Mouse (Mus musculus) stomach, postnatal 0 days (tissue): ENCODE measurements at regions not wholly inside any gene's neighbourhood (a gene's known extent, or its start where the extent isn't known, plus 50 kb on each side); places are given as distances from the start of the nearest gene placed in this dataset.

Experiments
- ATAC-seq: fragments of 200-750 bp; cut with Nextera tagmentation; 2 replicates; pipeline ENCODE4 v1.8.0; 2017; ENCODE audit not compliant: low FRiP score, low TSS enrichment
- DNase-seq: peaks from one replicate; pipeline ENCODE4 v3.0.0-alpha.2; 2016; ENCODE audit warnings: low spot score
- H3K27ac ChIP-seq: fragments of 300-500 bp; sonication (generic); replicated peaks from 2 replicates; pipeline ENCODE4 v1.5.1; 2014; ENCODE audit warnings: mild to moderate bottlenecking, control low read depth
- H3K27me3 ChIP-seq: fragments of 300-500 bp; sonication (generic); 2 replicates; pipeline ENCODE4 v1.6.1; 2014; ENCODE audit warnings: low read length; ENCODE audit not compliant: control insufficient read depth, insufficient read depth
- H3K36me3 ChIP-seq: fragments of 300-500 bp; sonication (generic); 2 replicates; pipeline ENCODE4 v1.6.1; 2014; ENCODE audit warnings: low read length, mixed read lengths; ENCODE audit not compliant: control insufficient read depth, insufficient read depth
- H3K4me1 ChIP-seq: fragments of 300-500 bp; sonication (generic); replicated peaks from 2 replicates; pipeline ENCODE4 v1.6.1; 2014; ENCODE audit warnings: antibody characterized with exemption; ENCODE audit not compliant: control insufficient read depth, insufficient read depth
- H3K4me2 ChIP-seq: fragments of 300-500 bp; sonication (generic); replicated peaks from 2 replicates; pipeline ENCODE4 v1.6.1; 2014; ENCODE audit warnings: low read depth, mild to moderate bottlenecking, control low read depth, moderate library complexity
- H3K4me3 ChIP-seq: fragments of 300-500 bp; sonication (generic); 2 replicates; pipeline ENCODE4 v1.5.1; 2014; ENCODE audit warnings: low read depth, low read length, control low read depth
- H3K9ac ChIP-seq: fragments of 300-500 bp; sonication (generic); 2 replicates; pipeline ENCODE4 v1.6.1; 2014; ENCODE audit warnings: mild to moderate bottlenecking, low read length, control low read depth, mixed read lengths
- H3K9me3 ChIP-seq: fragments of 300-500 bp; sonication (generic); 2 replicates; pipeline ENCODE4 v1.6.1; 2016; ENCODE audit warnings: low read length; ENCODE audit not compliant: control insufficient read depth
- CTCF ChIP-seq: IDR thresholded peaks from 2 replicates; pipeline ENCODE4 v1.5.1; 2016; ENCODE audit warnings: antibody characterized with exemption, low read depth, mild to moderate bottlenecking, moderate library complexity
- EP300 ChIP-seq: optimal IDR thresholded peaks from 2 replicates; pipeline ENCODE3; 2016; ENCODE audit warnings: antibody characterized with exemption
- WGBS: fragments of 180-500 bp; shearing (Covaris S2); extraction: QIAGEN DNeasy Blood & Tissue Kit; methylation state at CpG from one replicate; pipeline ENCODE4 v1.1.7; 2014; 5-methylcytosine and 5-hydroxymethylcytosine counted together

DNA sequence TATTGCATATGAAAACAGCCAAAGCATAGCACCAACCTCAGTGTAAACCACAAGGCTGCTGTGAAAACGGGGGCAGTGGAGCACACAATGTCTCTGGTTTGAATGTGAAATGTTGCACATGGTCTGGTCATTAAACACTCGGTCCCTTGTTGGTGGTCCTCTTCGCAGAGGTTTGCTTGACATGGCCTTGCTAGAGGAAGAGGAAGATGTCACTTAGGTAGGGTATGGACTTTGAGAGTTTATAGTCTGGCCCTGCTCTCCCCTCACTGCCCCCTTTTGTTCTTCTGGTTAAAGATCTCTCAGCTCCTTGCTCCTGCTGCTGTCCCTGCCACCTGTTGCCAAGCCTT lies 125.9 kb upstream of the Ift57 start:
- H3K9me3 ChIP-seq: no peaks in the 10 kb centered on the region
- no peak overlapping the region for H3K27ac ChIP-seq
- ATAC-seq (no peak), DNase-seq (no peak)
- no peaks in the 10 kb centered on the region for H3K36me3 ChIP-seq
- WGBS: 61% methylated on average over 3 of the region's 3 CpGs
- TF ChIP-seq EP300: no peak
- TF ChIP-seq CTCF: no peak
- H3K4me2 ChIP-seq: no peak overlapping the region
- no peak overlapping the region for H3K9ac ChIP-seq
- H3K4me1 ChIP-seq: no peaks in the 10 kb centered on the region
- no peak overlapping the region for H3K4me3 ChIP-seq
- no peaks in the 10 kb centered on the region for H3K27me3 ChIP-seq

DNA sequence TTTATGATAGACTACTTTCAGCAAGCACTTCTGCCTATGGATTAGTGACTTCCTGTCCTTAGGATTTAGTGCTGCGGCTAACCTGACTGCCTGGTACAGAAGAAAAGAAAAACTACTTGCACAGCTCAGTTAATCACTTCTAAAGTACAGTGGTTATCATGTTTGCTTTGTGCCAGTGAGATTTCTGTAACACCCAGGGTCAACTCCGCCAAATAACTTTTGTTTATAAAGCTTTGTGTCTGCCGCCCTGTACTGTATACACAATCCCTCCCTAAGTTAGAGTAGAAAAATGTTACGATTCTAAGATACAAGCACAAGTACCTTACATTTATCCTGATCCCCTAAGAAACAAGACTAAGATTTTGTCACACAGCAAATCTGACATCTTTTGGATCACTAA lies 120.1 kb upstream of the Ift57 start:
- Histone ChIP-seq H3K27me3 (no peaks in the 10 kb centered on the region), H3K4me2 (no peak overlapping the region), H3K9me3 (no peaks in the 10 kb centered on the region), H3K4me3 (no peak overlapping the region), H3K4me1 (no peaks in the 10 kb centered on the region), H3K9ac (no peak overlapping the region), H3K27ac (no peak overlapping the region), H3K36me3 (no peaks in the 10 kb centered on the region)
- TF ChIP-seq EP300: no peak
- no peak for TF ChIP-seq CTCF
- 22% methylated on average over 4 of the region's 4 CpGs for WGBS
- ATAC-seq (no peak), DNase-seq (no peak)

DNA sequence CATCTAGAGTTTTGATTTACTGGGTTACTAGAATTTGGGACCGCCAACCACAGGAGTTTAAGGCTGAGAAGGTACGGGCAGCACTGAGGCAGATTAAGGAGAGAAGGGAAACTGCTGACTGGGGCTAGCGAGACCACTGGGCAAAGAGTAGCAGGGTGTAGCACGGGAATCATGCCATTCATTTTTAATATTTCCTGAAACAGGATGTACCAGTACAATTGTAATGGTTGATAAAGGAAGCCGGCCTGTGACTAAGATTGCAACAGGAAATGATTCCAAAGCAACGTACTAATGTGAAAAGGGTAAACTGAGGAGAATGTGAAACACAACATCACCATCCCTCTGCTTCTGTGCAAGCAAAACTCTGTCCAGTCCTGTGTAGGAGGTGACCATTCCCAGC lies 118.3 kb upstream of the Ift57 start:
- DNase-seq: no peak

DNA sequence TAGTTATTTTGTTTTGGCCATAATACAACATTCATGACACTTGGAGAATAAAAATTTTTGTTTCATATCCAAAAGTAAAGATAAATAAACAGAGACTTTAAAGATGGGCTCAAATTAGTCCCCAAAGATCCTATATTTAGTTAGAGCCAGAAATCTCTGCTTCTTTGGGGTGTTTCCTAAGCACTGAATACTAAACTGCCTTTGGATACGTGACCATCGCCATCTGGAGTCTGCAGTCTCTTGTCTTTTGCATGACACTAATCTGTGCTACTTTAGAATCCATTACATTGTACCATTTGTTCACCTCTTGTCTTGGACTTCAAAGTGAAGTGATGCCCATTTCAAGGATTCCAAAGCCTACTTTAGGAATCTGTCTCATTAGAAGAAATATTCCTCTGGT lies 92.5 kb upstream of the Ift57 start:
- H3K9me3 ChIP-seq: no peaks in the 10 kb centered on the region
- no peak overlapping the region for H3K4me3 ChIP-seq
- H3K27ac ChIP-seq: no peak overlapping the region
- DNase-seq: no peak
- no peaks in the 10 kb centered on the region for H3K27me3 ChIP-seq
- no peaks in the 10 kb centered on the region for H3K36me3 ChIP-seq
- H3K4me1 ChIP-seq: no peaks in the 10 kb centered on the region
- H3K9ac ChIP-seq: no peak overlapping the region
- WGBS: 52% methylated on average over 2 of the region's 2 CpGs
- no peak for ATAC-seq
- no peak overlapping the region for H3K4me2 ChIP-seq
- TF ChIP-seq CTCF (no peak), EP300 (no peak)

More for the DNA sequence above, 118.3 kb upstream of the Ift57 start:
- Histone ChIP-seq H3K36me3 (no peaks in the 10 kb centered on the region), H3K9ac (no peak overlapping the region), H3K27ac (no peak overlapping the region), H3K4me2 (no peak overlapping the region), H3K4me1 (no peaks in the 10 kb centered on the region), H3K9me3 (no peaks in the 10 kb centered on the region), H3K27me3 (no peaks in the 10 kb centered on the region), H3K4me3 (no peak overlapping the region)
- TF ChIP-seq EP300 (no peak), CTCF (no peak)
- no peak for ATAC-seq
- 85% methylated on average over 6 of the region's 6 CpGs for WGBS

DNA sequence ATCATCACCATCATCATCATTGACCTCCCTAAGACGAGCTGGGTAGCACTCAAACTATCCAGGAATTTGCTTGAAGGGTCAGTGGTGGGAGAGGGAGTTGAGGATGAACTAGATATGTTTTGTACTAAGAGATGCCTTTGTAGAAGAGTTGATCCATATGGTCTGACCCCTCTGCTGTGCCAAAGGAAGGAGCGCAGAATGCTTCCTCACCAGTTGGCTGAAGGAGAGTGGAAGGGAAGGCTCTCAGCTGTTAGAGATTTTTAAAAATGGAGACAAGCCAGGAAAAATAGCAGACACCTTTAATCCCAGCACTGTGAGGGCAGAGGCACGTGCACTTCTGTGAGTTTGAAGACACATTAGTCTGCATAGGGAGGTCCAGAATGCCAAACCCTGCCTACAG lies 84.2 kb upstream of the Ift57 start:
- Histone ChIP-seq H3K27ac (no peak overlapping the region), H3K9ac (no peak overlapping the region), H3K4me3 (no peak overlapping the region), H3K36me3 (no peaks in the 10 kb centered on the region), H3K9me3 (no peaks in the 10 kb centered on the region), H3K4me2 (no peak overlapping the region), H3K27me3 (no peaks in the 10 kb centered on the region), H3K4me1 (no peaks in the 10 kb centered on the region)
- no peak for DNase-seq
- no peak for ATAC-seq
- WGBS: 59% methylated on average over 3 of the region's 3 CpGs
- TF ChIP-seq EP300 (no peak), CTCF (no peak)

DNA sequence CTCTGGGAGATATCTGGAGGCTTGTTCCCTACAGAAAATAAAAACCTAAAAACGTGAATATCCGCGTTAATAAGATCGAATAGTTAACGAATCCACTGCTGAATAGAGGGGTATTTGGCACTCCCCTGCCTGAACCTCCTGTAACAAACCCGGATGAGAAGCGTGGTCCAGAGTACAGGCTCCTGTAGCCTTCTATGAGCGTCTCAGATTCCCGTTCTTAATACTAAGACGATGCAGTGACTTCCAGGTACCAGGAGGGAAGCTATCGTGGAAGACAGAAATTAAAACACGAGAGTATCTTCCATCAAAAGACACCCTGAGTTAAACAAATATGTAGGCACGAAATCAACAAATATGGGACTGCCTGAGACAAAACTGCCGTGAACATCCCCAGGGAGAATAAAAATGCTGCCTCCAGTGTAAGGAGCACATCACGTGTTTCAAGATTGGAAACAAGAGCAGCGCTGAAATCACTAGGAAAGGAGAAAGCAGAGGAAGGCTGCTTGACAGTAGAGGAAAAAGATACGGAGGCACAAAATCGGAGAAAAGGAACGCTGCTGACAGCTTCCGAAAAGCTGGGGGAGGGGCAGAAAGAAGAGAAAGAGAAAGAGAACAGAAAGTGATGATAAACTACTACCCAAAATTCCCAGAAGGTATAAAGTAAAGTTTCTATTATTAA lies 83.6 kb upstream of the Ift57 start:
- Histone ChIP-seq H3K4me2 (no peak overlapping the region), H3K9me3 (no peaks in the 10 kb centered on the region), H3K27me3 (no peaks in the 10 kb centered on the region), H3K4me3 (peak overlapping the region; percentile 12; the same call in 1 of the 2 replicates), H3K36me3 (no peaks in the 10 kb centered on the region), H3K4me1 (no peaks in the 10 kb centered on the region), H3K27ac (no peak overlapping the region), H3K9ac (no peak overlapping the region)
- 74% methylated on average over 20 of the region's 20 CpGs for WGBS
- DNase-seq: no peak
- TF ChIP-seq EP300: no peak
- TF ChIP-seq CTCF: no peak
- ATAC-seq: no peak
